Mouse (Mus musculus) small intestine, adult 2 months (tissue): Measurements from ENCODE around the gene Tbx4. TPM values are rescaled to one million over a fixed set of nuclear protein-coding genes. Genes with fewer than 3 reads are reported as not detected.

Experiments
- H3K27ac ChIP-seq: fragments of 200-500 bp; 2 replicates; pipeline ENCODE4 v1.5.1; 2012; ENCODE audit warnings: low read depth, low read length, control low read depth, inconsistent platforms; ENCODE audit not compliant: insufficient read depth
- H3K27me3 ChIP-seq: fragments of 200-500 bp; 2 replicates; pipeline ENCODE4 v1.6.1; 2012; ENCODE audit warnings: mild to moderate bottlenecking, moderate library complexity, low read length, inconsistent platforms; ENCODE audit not compliant: control insufficient read depth, insufficient read depth
- H3K36me3 ChIP-seq: fragments of 200-500 bp; 2 replicates; pipeline ENCODE4 v1.6.1; 2012; ENCODE audit warnings: mild to moderate bottlenecking, low read length, control low read depth, inconsistent platforms; ENCODE audit not compliant: control insufficient read depth, insufficient read depth
- H3K4me1 ChIP-seq: fragments of 200-500 bp; 2 replicates; pipeline ENCODE4 v1.6.1; 2012; ENCODE audit warnings: low read length, inconsistent platforms, mixed read lengths; ENCODE audit not compliant: control insufficient read depth, insufficient read depth, insufficient read length
- H3K4me3 ChIP-seq: fragments of 200-500 bp; 2 replicates; pipeline ENCODE4 v1.5.1; 2012; ENCODE audit warnings: low read depth, mild to moderate bottlenecking, control low read depth, inconsistent platforms, low read length, moderate library complexity
- CTCF ChIP-seq: fragments of 200-500 bp; IDR thresholded peaks from 2 replicates; pipeline ENCODE4 v1.5.1; 2012; ENCODE audit warnings: low read depth, mild to moderate bottlenecking, control low read depth, inconsistent platforms, low read length, moderate library complexity, mixed read lengths; ENCODE audit not compliant: insufficient replicate concordance, insufficient read length; ENCODE audit errors: extremely low read depth
- POLR2A ChIP-seq: fragments of 200-500 bp; IDR thresholded peaks from 2 replicates; pipeline ENCODE4 v1.6.1; 2012; ENCODE audit warnings: low read depth, mild to moderate bottlenecking, control low read depth, inconsistent platforms, low read length, moderate library complexity
- WGBS: fragments of 180-500 bp; shearing (Covaris S2); methylation state at CpG from one replicate; pipeline ENCODE4 v1.1.7; 2018; 5-methylcytosine and 5-hydroxymethylcytosine counted together
- polyA plus RNA-seq: library from polyadenylated mRNA; depleted of rRNA; stranded (reverse); fragments of >200 nt; gene quantifications from 2 replicates; pipeline ENCODE4 v1.2.3, GENCODE M21; 2012

Tbx4 gene
- polyA plus RNA-seq, 1 experiment: 0.34 TPM

GRCm38 (mm10) chr11:85844144-85844965 lies 41.9 kb upstream of the Tbx4 start:
- TF ChIP-seq CTCF (peak; percentile 72), POLR2A (no peak; the same call in 1 of the 2 replicates)
- Histone ChIP-seq H3K4me3 (peak overlapping the region; percentile 72), H3K4me1 (peaks cover 16% of the 10 kb centered on the region), H3K27me3 (peaks cover 49% of the 10 kb centered on the region), H3K27ac (peak overlapping the region; percentile 46; the same call in 1 of the 2 replicates), H3K36me3 (no peaks in the 10 kb centered on the region)
- under 1% methylated on average over 54 of the region's 54 CpGs for WGBS

DNA sequence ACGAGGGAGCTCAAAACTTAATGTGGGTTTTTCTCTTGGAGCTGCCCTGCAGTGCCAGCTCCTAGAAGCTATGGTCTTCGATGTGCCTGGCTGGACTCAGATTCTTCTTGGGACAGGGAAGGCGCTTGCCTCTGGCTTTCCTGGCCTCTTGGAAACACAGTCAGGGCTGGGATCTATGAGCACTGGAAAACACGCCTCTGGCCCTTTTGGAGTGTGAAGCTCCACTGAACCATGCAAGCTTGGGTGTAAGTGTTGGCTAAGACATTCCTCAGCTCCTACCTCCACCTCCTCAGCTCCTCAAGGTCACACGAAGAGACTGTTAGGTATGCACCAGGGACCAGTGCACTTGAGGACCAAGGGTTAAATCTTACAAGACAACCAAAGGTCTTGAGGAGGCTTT lies 41.3 kb upstream of the Tbx4 start:
- TF ChIP-seq CTCF (no peak), POLR2A (no peak)
- Histone ChIP-seq H3K4me1 (peaks cover 16% of the 10 kb centered on the region), H3K27ac (0 out of 2 replicates have a peak overlapping the region, but pooled peaks have one; percentile 2), H3K27me3 (peaks cover 43% of the 10 kb centered on the region), H3K4me3 (peak overlapping the region; percentile 72; the same call in 1 of the 2 replicates), H3K36me3 (no peaks in the 10 kb centered on the region)
- 47% methylated on average over 5 of the region's 5 CpGs for WGBS

DNA sequence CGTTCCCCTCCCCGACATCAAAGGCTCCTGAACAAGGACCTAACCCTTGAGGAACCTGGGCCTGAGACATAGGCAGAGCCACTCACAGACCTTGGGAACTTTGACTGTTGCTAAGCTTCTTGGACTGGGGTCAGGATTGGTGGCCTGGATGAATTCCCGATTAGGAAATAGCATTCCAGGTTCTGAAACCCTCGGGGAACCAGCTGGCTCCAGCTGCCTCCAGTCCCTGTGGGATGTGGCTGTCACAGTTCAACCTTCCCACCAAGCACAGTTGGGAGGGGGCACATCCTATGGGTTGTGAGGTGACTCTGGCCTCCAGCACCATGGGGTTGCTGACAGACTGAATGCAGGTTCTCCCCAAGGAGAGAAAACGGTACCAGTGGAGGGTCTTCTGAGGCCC lies 40.3 kb upstream of the Tbx4 start:
- 52% methylated on average over 5 of the region's 5 CpGs for WGBS
- peaks cover 34% of the 10 kb centered on the region for H3K27me3 ChIP-seq
- H3K36me3 ChIP-seq: no peaks in the 10 kb centered on the region
- H3K4me3 ChIP-seq: no peak overlapping the region
- TF ChIP-seq CTCF (no peak), POLR2A (no peak)
- peak overlapping the region; percentile 53 for H3K27ac ChIP-seq
- peaks cover 16% of the 10 kb centered on the region for H3K4me1 ChIP-seq

GRCm38 (mm10) chr11:85846509-85846908 lies 39.7 kb upstream of the Tbx4 start:
- Histone ChIP-seq H3K36me3 (no peaks in the 10 kb centered on the region), H3K27ac (peak overlapping the region; percentile 53), H3K27me3 (peaks cover 31% of the 10 kb centered on the region), H3K4me1 (peaks cover 16% of the 10 kb centered on the region), H3K4me3 (no peak overlapping the region)
- TF ChIP-seq CTCF: no peak
- no peak for TF ChIP-seq POLR2A
- WGBS: 62% methylated on average over 4 of the region's 4 CpGs

- H3K4me1 ChIP-seq: peaks cover under 1% of the 10 kb centered on the region
- 0 out of 2 replicates have a peak, but pooled peaks cover 11% of the 10 kb centered on the region for H3K27me3 ChIP-seq
- TF ChIP-seq CTCF (peak; percentile 80; the same call in 1 of the 2 replicates), POLR2A (0 out of 2 replicates have a peak, but pooled peaks have one; percentile 18)
- H3K36me3 ChIP-seq: no peaks in the 10 kb centered on the region
- no peak overlapping the region for H3K4me3 ChIP-seq
- 2% methylated on average over 21 of the region's 21 CpGs for WGBS
- no peak overlapping the region for H3K27ac ChIP-seq
Observed at GRCm38 (mm10) chr11:85849037-85849436, 37.2 kb upstream of the Tbx4 start.

DNA sequence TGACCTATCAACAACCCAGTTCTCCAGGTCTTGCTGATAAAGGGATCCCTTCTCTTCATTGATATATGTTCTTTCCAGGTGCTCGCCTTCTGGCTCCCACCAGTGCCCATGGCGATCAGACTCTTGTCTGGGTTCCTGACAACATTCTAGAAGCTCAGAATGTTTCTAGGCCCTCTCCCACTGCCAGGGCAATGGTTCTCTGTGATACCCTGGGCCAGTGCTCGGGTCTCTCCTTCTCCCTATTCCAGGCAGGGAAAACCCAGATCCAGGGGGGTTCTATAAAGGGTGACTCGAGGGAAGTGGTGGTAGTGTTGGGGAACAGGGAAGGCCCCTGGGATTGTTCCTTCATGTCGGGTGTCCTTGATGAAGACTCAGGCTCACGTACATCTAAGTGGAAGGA lies 36.0 kb upstream of the Tbx4 start, which contains the start of gene Gm11444:
TSS of gene Gm11444 (minus strand) at position 101 of the 400 bp plus-strand sequence.
- TF ChIP-seq CTCF (no peak), POLR2A (no peak)
- Histone ChIP-seq H3K27ac (no peak within 1 kb of the TSS), H3K27me3 (0 out of 2 replicates have a peak, but pooled peaks cover 4% of the 10 kb centered on the region), H3K36me3 (no peaks in the 10 kb centered on the region), H3K4me3 (no peak within 1 kb of the TSS), H3K4me1 (no peaks in the 10 kb centered on the region)
- 90% methylated on average over 6 of the region's 6 CpGs for WGBS

DNA sequence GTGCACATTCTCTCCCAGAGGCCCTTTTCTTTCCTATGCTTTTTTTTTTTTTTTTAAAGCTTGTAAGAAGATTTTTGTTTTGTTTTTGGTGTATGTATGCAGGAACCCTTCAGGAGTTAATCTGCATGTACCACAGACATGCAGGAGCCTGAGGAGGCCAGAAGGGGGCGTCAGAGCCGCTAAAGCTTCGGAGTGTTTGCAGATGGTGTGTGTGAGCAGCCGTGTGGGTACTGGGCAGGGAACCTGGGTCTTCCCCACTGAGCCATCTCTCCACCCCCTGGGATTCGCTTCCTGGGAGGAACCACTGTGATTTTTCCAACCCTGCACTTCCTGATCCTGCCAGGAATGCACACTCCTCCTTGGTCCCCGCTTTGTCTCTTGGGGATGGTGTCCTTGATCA lies 35.5 kb upstream of the Tbx4 start:
- no peaks in the 10 kb centered on the region for H3K36me3 ChIP-seq
- H3K4me3 ChIP-seq: no peak overlapping the region
- no peaks in the 10 kb centered on the region for H3K4me1 ChIP-seq
- no peak overlapping the region for H3K27ac ChIP-seq
- 0 out of 2 replicates have a peak, but pooled peaks cover under 1% of the 10 kb centered on the region for H3K27me3 ChIP-seq
- TF ChIP-seq POLR2A (no peak), CTCF (no peak)
- 28% methylated on average over 6 of the region's 6 CpGs for WGBS
